Mouse (Mus musculus) cerebellum, adult (tissue): ENCODE results near the gene Usp6nl.
A peak's percentile ranks its signal among the peaks of the same experiment; 100 is the strongest.

ENCODE experiments used
- ATAC-seq: cut with Nextera tagmentation; 2 replicates; pipeline ENCODE4 v1.9.2; 2017; ENCODE audit warnings: mild to moderate bottlenecking, moderate library complexity, mixed read lengths; ENCODE audit not compliant: insufficient number of reproducible peaks, low FRiP score, low TSS enrichment

Usp6nl gene

DNA sequence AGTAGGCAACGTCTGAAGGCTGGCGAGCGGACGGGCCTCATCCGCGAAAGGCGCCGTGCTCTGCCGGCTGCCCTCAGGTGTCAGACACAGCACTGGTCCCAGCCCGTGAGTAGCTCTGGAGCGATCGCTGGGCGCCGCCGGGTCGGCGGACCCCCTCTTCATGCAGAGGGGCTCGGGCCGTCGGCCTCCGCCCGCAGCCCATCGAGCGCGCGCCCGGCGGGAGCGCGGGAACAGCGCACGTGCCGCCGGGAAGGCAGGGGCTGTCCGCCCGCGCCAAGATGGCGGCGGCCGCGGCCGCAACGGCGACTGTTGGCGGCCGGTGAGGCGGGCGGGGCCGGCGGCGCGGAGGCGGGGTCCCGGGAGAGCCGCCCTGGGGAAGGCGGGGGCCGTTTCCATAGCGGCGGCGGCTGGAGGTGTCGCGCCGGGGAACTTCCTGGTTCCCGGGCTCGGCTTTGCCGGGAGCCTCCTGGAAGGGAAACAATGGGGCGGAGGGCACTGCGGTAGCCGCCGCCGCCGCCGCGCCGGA is at the start of gene Usp6nl:
Usp6nl (plus strand) TSS at position 292 of the 526 bp plus-strand sequence.
- ATAC-seq, result peak; percentile 86

DNA sequence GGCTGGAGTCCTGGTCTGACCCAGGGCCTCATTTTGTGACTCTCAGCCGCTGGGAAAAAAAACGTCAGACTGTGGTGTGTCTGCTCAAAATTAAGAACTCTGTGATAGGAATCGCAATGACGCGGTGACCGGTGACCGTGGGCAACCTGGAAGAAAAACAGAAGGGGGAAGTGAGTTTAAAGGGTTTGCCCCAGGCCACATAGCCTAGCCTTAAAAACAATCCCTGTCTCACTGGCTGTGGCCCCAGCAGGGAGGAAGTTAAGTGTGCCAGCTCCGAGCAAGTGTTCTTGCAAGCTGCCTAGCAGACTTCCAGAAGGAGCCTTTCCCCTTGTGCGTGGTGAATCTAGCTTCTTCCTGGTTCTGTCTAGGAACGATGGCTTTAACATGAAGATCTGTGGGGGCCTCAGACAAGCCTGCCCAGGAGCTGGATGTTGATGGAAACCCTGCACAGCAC is 49.0 kb upstream of the Usp6nl start:
- ATAC-seq, result 0 out of 2 replicates have a peak, but pooled peaks have one; percentile 15

GRCm38 (mm10) chr2:6278813-6279530 is 43.5 kb upstream of the Usp6nl start:
- ATAC-seq, result no peak

GRCm38 (mm10) chr2:6279614-6280301 is 42.7 kb upstream of the Usp6nl start:
- no peak for ATAC-seq

- ATAC-seq, result no peak
Observed at GRCm38 (mm10) chr2:6283569-6283968, 38.9 kb upstream of the Usp6nl start.

- ATAC-seq, result no peak
Observed at GRCm38 (mm10) chr2:6284784-6285183, 37.7 kb upstream of the Usp6nl start.

DNA sequence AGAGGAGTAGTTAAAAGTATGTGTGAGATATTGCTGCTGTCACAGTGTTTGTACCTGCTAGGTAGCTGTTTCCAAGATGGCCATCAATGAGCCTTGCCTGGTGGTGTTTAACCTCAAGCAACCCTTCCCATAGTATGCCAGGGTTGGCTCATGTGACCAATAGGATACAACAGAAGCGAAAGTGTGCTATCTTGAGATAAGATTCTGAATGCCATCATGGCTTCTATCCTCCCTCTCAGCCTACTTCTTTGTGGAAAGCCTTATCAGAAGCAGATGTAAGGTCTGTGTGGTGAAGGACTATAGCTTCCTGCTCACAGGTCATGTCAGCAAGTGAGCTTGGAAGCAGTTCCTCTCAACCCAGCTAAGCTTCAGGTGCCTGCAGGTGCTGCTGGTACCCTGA is 36.7 kb upstream of the Usp6nl start:
- ATAC-seq, result no peak

- peak; percentile 71 for ATAC-seq
Observed at GRCm38 (mm10) chr2:6293825-6294444, 28.5 kb upstream of the Usp6nl start.

GRCm38 (mm10) chr2:6294993-6295628 is 27.4 kb upstream of the Usp6nl start:
- no peak for ATAC-seq

GRCm38 (mm10) chr2:6304768-6305167 is 17.7 kb upstream of the Usp6nl start:
- ATAC-seq, result no peak

DNA sequence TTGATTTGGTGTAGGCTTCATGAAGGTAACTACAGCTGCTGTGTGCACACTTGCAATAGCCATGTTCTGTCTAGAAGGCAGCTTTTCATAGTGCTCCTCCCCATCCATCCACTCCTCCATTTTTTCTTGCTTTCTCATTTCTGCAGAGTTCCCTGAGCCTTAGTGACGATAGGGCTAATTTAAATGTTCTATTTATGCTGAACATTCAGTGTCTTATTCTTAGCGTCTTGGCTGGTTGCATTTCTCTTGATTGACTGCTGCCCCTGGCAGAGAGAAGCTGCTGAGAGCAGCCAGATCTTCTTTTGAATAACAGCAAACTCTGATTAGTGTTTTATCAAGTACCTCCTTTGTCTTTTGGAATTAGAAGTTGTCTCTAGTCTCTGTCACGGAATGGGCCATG is 15.6 kb upstream of the Usp6nl start:
- ATAC-seq, result no peak

DNA sequence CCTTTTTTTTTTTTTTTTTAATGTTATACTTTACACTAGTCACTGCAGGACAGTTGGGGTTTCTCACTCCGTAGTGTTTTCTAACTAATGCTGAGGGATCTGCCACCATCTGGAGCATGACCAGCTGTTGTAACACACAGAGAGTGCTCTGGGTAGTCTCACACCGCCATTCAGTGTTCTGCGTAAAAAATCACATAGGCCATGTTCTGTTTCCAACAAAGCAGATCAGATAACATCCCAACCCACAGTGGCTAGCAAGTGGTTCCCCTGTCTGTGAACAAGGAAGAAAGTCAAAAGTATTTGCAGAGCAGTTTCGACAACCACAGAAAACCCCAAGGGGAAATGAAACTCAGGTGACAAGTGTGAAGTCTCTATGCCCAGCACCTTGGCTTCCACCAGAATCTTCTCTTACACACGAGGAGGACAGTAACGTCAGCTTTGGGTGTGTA is 13.1 kb upstream of the Usp6nl start:
- no peak for ATAC-seq

DNA sequence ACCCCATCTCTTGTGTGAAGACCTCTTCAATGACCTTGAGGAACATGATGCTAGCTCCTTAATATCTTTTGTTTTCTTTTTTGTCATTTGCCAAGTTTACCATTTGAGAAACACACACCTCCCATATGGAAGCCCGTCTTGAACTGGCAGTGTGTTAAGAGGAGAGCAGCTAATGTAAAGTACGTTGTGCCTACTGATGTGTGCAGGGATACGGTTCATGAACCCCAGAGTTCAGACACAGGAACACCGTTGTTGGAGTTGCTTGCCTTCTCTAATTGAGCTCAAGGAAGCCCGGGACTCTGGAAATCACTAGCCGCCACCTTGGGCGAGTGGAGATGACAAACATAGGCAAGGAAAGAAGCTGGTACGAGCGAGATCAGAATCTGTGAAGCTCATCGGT is 9.7 kb upstream of the Usp6nl start:
- ATAC-seq, result no peak

DNA sequence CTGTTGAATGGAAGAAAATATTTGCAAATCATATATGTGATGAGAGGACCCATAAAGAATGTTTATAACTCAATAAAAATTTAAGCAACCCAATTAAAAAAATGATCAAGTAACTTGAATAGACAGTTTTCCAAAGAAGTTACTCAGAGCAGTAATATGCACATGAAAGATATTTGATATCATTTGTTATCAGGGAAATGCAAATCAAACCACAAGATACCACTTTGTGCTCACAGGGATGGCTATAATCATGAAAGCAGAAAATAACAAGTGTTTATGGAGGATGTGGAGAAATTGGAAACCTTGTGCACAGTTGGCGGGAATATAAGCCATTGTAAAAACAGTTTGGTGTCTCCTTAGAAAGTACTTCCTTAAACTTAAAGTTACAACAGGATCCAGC is 8.7 kb upstream of the Usp6nl start:
- ATAC-seq, result no peak

- no peak for ATAC-seq
Observed at GRCm38 (mm10) chr2:6320153-6320552, 2.3 kb upstream of the Usp6nl start.

GRCm38 (mm10) chr2:6321769-6322375 is 595 bp upstream of the Usp6nl start:
- no peak; the same call in 1 of the 2 replicates for ATAC-seq

DNA sequence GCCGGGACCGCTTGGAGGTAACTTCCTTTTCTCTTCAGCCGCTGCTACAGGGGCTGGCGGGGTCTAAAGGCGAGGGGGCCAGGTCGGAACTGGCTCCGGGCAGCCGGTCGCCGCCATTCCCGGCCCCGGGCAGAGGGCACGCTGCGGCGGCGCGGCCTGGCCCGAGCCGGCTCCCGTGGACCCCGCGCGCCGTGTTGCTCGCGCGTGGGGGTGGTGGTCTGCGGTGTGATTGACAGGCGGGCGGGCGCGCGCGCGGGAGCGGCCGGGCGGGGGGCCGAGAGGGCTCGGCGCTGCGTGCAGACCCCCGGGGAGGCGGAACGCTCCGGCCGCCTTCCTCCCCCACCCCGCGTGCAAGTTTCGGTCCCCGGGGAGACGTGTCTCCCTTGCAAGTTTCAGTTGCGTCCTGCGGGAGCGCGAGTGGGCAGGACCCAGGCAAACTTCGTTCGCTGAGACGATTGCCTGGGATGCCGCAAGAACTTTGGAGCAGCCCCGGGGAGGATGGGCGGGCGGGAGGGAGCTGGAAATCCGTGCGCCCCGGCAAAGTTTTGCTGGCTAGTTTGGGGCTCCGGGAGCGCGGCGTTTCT is 563 bp downstream of the Usp6nl start:
- peak; percentile 15; the same call in 1 of the 2 replicates for ATAC-seq

DNA sequence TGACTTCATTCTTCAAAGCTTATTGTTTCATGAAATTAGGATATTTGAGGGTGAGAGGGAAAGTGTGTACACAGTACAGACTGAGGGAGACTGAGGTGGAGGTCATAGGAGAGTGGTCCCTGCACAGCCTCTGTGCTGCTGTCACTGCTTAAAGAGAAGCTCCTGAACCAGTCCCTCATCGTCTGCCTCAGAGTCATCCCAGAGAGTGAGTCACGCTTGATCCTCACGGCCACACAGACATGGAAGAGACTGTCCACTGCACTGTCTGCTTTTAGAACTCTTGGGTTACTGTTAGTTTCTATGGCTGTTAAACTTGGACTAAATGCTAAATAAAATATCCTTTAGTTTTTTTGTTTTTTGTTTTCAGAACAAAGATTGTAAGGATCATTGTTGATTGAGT is 3.2 kb downstream of the Usp6nl start:
- no peak for ATAC-seq

- no peak for ATAC-seq
Observed at GRCm38 (mm10) chr2:6328927-6329326, 6.5 kb downstream of the Usp6nl start.

DNA sequence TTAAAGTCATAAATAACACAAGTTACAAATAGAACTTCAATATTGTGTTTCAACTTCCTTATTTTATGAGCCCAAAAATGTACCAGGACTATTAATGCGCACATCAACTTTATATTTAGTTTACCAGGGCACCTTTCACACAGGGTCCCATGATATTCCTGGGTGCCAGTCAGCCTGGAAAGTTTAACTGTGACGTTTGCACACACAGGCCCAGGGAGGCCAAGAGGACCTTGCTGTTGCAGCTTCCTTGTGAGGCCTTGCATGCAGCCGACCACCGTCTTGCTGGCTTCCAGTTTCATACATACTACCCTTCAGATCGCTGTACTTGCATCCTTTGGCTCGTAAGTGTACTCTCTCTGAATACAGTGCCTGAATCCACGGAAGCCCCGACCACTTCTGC is 8.3 kb downstream of the Usp6nl start:
- no peak for ATAC-seq
